Mouse (Mus musculus) brain, embryonic 18.5 days (tissue): ENCODE data around the gene Dock3.
A peak's percentile ranks its signal among the peaks of the same experiment; 100 is the strongest.

Experiments used
- DNase-seq: peaks from one replicate; pipeline ENCODE4 v3.0.0-alpha.2; 2012; ENCODE audit warnings: low read depth, low spot score

The Dock3 gene

GRCm38 (mm10) chr9:106888346-106888745, 343.4 kb downstream of the Dock3 start:
- no peak for DNase-seq

GRCm38 (mm10) chr9:106886828-106887702, 344.6 kb downstream of the Dock3 start, which contains the start of gene Rbm15b:
Gene Rbm15b (minus strand): TSS chr9:106887428.
- peak; percentile 98 for DNase-seq

GRCm38 (mm10) chr9:106885901-106886731, 345.6 kb downstream of the Dock3 start:
- no peak for DNase-seq

GRCm38 (mm10) chr9:106884996-106885900, 346.5 kb downstream of the Dock3 start:
- DNase-seq, result no peak

GRCm38 (mm10) chr9:106884306-106884705, 347.4 kb downstream of the Dock3 start:
- DNase-seq, result no peak

- DNase-seq, result no peak
These were observed 348.6 kb downstream of the Dock3 start for GRCm38 (mm10) chr9:106883085-106883484.

- DNase-seq, result no peak
These were observed 349.5 kb downstream of the Dock3 start for GRCm38 (mm10) chr9:106882176-106882575.

GRCm38 (mm10) chr9:106881071-106881755, 350.5 kb downstream of the Dock3 start:
- no peak for DNase-seq

- DNase-seq, result no peak
These were observed 352.2 kb downstream of the Dock3 start for GRCm38 (mm10) chr9:106879471-106879870.

- no peak for DNase-seq
These were observed 355.0 kb downstream of the Dock3 start for GRCm38 (mm10) chr9:106876666-106877065.

- no peak for DNase-seq
These were observed 357.5 kb downstream of the Dock3 start for GRCm38 (mm10) chr9:106874216-106874615.

- DNase-seq, result no peak
These were observed 373.7 kb downstream of the Dock3 start for GRCm38 (mm10) chr9:106858036-106858435.

GRCm38 (mm10) chr9:106856664-106857063, 375.0 kb downstream of the Dock3 start:
- DNase-seq, result no peak
